Comparison of ENCODE assay signal across 25 mouse cellular contexts in the genomic region with DNA sequence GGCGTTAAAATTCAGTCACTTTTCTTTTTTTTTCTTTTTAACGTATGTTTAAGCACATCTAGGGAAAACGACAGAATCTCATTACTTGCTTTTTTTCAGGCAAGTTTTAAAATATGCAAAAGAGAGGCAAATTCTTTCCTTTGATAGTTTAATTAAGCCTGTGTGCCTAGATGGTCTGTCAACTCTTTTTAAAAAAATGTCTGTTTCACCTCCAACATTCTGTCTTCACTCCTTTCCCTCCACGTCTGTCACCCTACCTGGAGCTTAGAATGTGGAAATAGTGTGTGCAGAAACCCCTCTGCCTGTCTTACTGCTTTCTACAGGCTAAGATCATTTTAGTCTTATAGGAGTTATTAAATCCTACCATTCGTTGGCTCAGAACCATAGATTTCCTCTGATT.
"Had no signal": no experiment of that assay in that cellular context is flagged by ENCODE, and none has a peak within 500 bp of the region (broad histone marks: within the 10 kb centered on the region; RNA-seq: fewer than 3 reads in every experiment).

No protein-coding gene starts in this region.

- H3K9me3 ChIP-seq: heart, embryonic 10.5 days; heart, embryonic 12.5 days; hindbrain, embryonic 13.5 days; hindbrain, embryonic 15.5 days; kidney, embryonic 15.5 days; limb, embryonic 13.5 days; limb, embryonic 15.5 days; liver, embryonic 12.5 days had no signal

- H3K4me2 ChIP-seq: heart, embryonic 12.5 days; hindbrain, embryonic 13.5 days; hindbrain, embryonic 15.5 days; kidney, embryonic 15.5 days; limb, embryonic 13.5 days; limb, embryonic 15.5 days; liver, embryonic 12.5 days had no signal

- H3K27me3 ChIP-seq: heart, embryonic 12.5 days; hindbrain, embryonic 13.5 days; hindbrain, embryonic 15.5 days; kidney, embryonic 15.5 days; limb, embryonic 13.5 days; limb, embryonic 15.5 days; liver, embryonic 12.5 days had no signal

- H3K4me3 ChIP-seq: gastrocnemius, adult 2 months; heart, embryonic 10.5 days; heart, embryonic 12.5 days; hindbrain, embryonic 13.5 days; hindbrain, embryonic 15.5 days; kidney, embryonic 15.5 days; limb, embryonic 13.5 days; limb, embryonic 15.5 days; liver, embryonic 12.5 days had no signal

- H3K36me3 ChIP-seq: heart, embryonic 10.5 days; heart, embryonic 12.5 days; hindbrain, embryonic 13.5 days; hindbrain, embryonic 15.5 days; kidney, embryonic 15.5 days; limb, embryonic 13.5 days; limb, embryonic 15.5 days; liver, embryonic 12.5 days had no signal

- H3K9ac ChIP-seq: heart, embryonic 12.5 days; hindbrain, embryonic 13.5 days; hindbrain, embryonic 15.5 days; kidney, embryonic 15.5 days; limb, embryonic 13.5 days; limb, embryonic 15.5 days; liver, embryonic 12.5 days; liver, embryonic 14.5 days had no signal

- H3K27ac ChIP-seq: gastrocnemius, adult 2 months; heart, embryonic 10.5 days; hindbrain, embryonic 13.5 days; hindbrain, embryonic 15.5 days; hindbrain, postnatal 0 days; kidney, embryonic 15.5 days; kidney, postnatal 0 days; limb, embryonic 13.5 days; limb, embryonic 15.5 days; liver, embryonic 12.5 days; liver, embryonic 14.5 days had no signal

- ATAC-seq: hindbrain, postnatal 0 days; intestine, embryonic 16.5 days; liver, embryonic 12.5 days had no signal

- DNase-seq: gastrocnemius, adult 2 months; gastrocnemius, postnatal 10 days; gastrocnemius, postnatal 25 days; heart, adult 18-20 months; heart, postnatal 10 days; kidney, adult 11 months; kidney, adult 2 months; kidney, adult 9 months; kidney, postnatal 14 days; kidney, postnatal 36 days; layer of hippocampus, adult 9-11 months; layer of hippocampus, postnatal 36 days; left cerebral cortex, postnatal 4 days had no signal
